Mouse (Mus musculus): ENCODE measurements around the gene Asic2. TPM values are rescaled to one million over a fixed set of nuclear protein-coding genes. Genes with fewer than 3 reads are reported as not detected.

Gene Asic2
- polyA plus RNA-seq, 1 experiment from 2014 or later, result 0.65 TPM

DNA sequence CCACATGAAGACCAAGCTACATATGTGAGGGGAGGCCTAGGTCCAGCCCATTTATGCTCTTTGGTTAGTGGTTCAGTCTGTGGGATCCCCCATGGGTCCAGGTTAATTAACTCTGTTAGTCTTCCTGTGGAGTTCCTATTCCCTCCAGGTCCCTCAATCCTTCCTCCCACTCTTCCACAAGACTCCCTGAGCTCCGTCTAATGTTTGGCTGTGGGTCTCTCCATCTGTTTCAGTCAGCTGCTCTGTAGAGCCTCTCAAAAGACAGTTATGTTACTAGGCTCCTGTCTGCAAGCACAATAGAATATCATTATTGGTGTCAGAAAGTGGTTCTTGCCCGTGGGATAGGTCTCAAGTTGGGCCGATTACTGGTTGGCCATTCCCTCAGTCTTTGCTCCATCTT lies 1072.4 kb downstream of the Asic2 start:
- no peaks in the 10 kb centered on the region for H3K4me1 ChIP-seq (ENCODE audit: control insufficient read depth, insufficient read depth, low read length)

DNA sequence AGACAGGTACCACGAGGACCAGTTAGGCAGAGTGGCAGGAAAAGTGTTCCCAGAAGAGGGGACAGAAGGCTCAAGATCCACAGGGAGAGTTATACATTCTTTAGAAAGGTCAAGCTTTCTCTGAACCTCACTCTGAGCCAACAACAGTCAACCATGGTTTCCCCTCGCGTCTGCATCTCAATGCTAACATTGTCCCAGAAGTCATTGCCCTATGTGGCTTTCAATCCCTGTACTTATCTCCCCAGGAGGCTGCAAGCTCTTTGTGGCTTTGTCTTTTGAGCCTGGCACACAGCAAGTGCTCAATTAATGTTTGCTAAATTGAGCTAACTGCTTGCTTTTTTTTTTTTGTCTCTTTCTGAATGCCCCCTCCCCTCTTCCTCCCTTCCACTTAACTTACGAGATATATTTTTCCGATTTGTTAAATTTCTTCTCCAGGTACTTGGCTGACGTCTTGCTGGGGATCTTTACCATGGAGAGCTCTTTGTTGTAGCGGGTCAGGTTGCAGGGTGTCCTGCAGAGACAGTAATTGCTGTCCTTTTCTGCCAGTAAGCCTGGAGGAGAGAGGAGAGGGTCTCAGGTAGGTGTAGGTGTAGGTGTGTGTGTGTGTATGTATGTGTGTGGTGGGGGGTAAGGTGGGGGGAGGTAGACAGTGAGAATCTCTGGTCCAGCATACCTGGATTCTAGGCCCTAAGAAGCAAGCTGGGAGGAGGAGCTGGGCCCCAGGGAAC lies 1078.8 kb downstream of the Asic2 start:
- no peak for ATAC-seq (ENCODE audit: low read depth)
- H3K4me2 ChIP-seq (ENCODE audit: low read depth, low read length), result no peak overlapping the region
- H3K36me3 ChIP-seq (ENCODE audit: control insufficient read depth, insufficient read depth, low read length), result no peaks in the 10 kb centered on the region
- no peak overlapping the region for H3K9ac ChIP-seq (ENCODE audit: low read depth, low read length)
- peaks cover 3% of the 10 kb centered on the region for H3K27me3 ChIP-seq (replicated peaks; ENCODE audit: control insufficient read depth, insufficient read depth, low read length)
- H3K27ac ChIP-seq (replicated peaks; ENCODE audit: low read depth, low read length), result no peak overlapping the region
- no peaks in the 10 kb centered on the region for H3K4me1 ChIP-seq (ENCODE audit: control insufficient read depth, insufficient read depth, low read length)
- no peak overlapping the region for H3K4me3 ChIP-seq (ENCODE audit: low read depth, low read length)
- DNase-seq (ENCODE audit: low spot score), result no peak
- H3K9me3 ChIP-seq (ENCODE audit: control insufficient read depth, low read length), result no peaks in the 10 kb centered on the region
- WGBS, result 10% methylated on average over 7 of the region's 7 CpGs

More for the DNA sequence above, 1072.4 kb downstream of the Asic2 start:
- no peaks in the 10 kb centered on the region for H3K9me3 ChIP-seq (ENCODE audit: control insufficient read depth, low read length)
- no peak overlapping the region for H3K4me2 ChIP-seq (ENCODE audit: low read depth, low read length)
- H3K27ac ChIP-seq (replicated peaks; ENCODE audit: low read depth, low read length), result no peak overlapping the region
- H3K27me3 ChIP-seq (replicated peaks; ENCODE audit: control insufficient read depth, insufficient read depth, low read length), result peaks cover 2% of the 10 kb centered on the region
- no peak for DNase-seq (ENCODE audit: low spot score)
- H3K4me3 ChIP-seq (ENCODE audit: low read depth, low read length), result no peak overlapping the region
- H3K36me3 ChIP-seq (ENCODE audit: control insufficient read depth, insufficient read depth, low read length), result no peaks in the 10 kb centered on the region
- 87% methylated on average over 3 of the region's 3 CpGs for WGBS
- H3K9ac ChIP-seq (ENCODE audit: low read depth, low read length), result no peak overlapping the region
- ATAC-seq (ENCODE audit: low read depth), result no peak

DNA sequence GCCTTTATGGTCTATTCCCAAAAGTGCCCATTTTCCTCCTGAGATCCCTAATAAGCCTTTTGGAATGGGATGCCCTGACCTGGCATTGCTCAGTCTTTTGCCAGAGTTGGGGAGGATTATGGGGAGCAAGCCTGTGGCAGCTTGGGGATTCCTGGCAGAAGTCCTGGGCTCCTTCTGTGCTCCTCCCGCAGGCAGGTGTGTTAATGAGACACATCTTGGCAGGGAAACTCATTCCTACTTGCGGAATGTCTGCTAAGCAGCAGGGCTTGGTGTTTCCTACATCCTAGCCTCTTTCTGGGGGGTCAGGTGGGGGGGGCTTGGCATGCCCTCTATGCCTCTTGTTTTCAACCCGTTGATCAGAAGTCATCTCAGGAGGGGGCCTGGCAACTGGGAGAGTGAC lies 1081.2 kb downstream of the Asic2 start:
- H3K36me3 ChIP-seq (ENCODE audit: control insufficient read depth, insufficient read depth, low read length), result no peaks in the 10 kb centered on the region
- H3K27me3 ChIP-seq (replicated peaks; ENCODE audit: control insufficient read depth, insufficient read depth, low read length), result peaks cover 3% of the 10 kb centered on the region
- no peak overlapping the region for H3K9ac ChIP-seq (ENCODE audit: low read depth, low read length)
- H3K4me2 ChIP-seq (ENCODE audit: low read depth, low read length), result no peak overlapping the region
- H3K27ac ChIP-seq (replicated peaks; ENCODE audit: low read depth, low read length), result no peak overlapping the region
- 59% methylated on average over 3 of the region's 3 CpGs for WGBS
- DNase-seq (ENCODE audit: low spot score) (no peak), ATAC-seq (ENCODE audit: low read depth) (no peak)
- no peaks in the 10 kb centered on the region for H3K4me1 ChIP-seq (ENCODE audit: control insufficient read depth, insufficient read depth, low read length)
- H3K9me3 ChIP-seq (ENCODE audit: control insufficient read depth, low read length), result no peaks in the 10 kb centered on the region
- H3K4me3 ChIP-seq (ENCODE audit: low read depth, low read length), result no peak overlapping the region

DNA sequence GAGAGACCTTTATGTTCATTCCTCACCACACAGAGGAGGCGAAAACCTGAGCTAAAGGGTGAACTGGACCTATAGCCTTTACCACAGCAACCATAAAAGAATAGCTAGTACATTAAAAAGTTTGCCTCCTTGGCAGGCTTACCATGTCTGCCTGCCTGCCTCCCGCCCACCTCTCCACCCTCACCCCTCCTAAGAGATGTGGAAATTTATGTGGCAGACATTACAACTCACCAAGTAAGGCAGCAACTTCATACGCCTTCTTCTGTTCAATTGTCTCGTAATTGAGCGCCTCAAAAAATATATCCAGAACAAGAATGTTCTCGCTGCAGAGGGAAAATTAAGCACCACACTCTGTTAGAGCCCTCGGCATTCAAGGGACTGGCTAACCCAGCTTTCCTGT lies 1081.9 kb downstream of the Asic2 start:
- H3K4me3 ChIP-seq (ENCODE audit: low read depth, low read length), result no peak overlapping the region
- no peak overlapping the region for H3K4me2 ChIP-seq (ENCODE audit: low read depth, low read length)
- 74% methylated on average over 7 of the region's 7 CpGs for WGBS
- H3K27ac ChIP-seq (replicated peaks; ENCODE audit: low read depth, low read length), result no peak overlapping the region
- no peaks in the 10 kb centered on the region for H3K4me1 ChIP-seq (ENCODE audit: control insufficient read depth, insufficient read depth, low read length)
- H3K9ac ChIP-seq (ENCODE audit: low read depth, low read length), result no peak overlapping the region
- no peak for DNase-seq (ENCODE audit: low spot score)
- no peaks in the 10 kb centered on the region for H3K9me3 ChIP-seq (ENCODE audit: control insufficient read depth, low read length)
- H3K27me3 ChIP-seq (replicated peaks; ENCODE audit: control insufficient read depth, insufficient read depth, low read length), result peaks cover 3% of the 10 kb centered on the region
- H3K36me3 ChIP-seq (ENCODE audit: control insufficient read depth, insufficient read depth, low read length), result no peaks in the 10 kb centered on the region
- ATAC-seq (ENCODE audit: low read depth), result no peak

DNA sequence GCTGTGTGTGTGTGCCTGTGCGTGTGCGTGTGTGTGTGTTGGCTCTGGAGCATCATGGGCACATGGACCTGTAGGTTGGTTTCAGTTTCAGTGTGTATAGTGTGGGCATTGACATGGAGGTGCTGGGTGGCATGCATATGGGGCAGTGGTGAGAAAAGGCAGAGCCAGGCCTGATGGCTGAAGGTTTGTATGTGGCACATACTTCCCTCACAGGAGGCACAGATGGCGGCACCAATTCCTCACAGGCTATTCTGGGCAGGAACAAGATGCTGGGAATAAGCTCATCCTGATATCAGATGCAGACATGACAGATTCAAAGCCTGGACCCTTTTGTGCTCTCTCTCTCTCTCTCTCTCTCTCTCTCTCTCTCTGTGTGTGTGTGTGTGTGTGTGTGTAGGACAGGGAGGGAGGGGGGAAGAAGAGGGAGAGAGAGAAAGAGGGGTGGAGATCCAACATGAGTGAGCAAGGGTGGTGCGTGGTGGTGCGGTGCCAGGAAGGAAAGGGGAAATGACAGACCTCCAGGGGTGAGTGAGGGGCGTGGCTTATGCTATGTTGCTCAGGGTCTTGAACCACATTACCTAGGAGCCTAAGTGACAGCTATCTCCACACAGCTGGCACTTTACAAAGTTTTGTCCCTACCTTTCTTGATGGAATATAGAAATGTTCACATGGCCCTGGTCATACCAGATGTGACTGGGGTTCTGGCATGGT lies 1083.6 kb downstream of the Asic2 start:
- ATAC-seq (ENCODE audit: low read depth) (no peak), DNase-seq (ENCODE audit: low spot score) (no peak)
- 63% methylated on average over 5 of the region's 6 CpGs for WGBS
- Histone ChIP-seq H3K4me3 (ENCODE audit: low read depth, low read length) (no peak overlapping the region), H3K9me3 (ENCODE audit: control insufficient read depth, low read length) (no peaks in the 10 kb centered on the region), H3K4me1 (ENCODE audit: control insufficient read depth, insufficient read depth, low read length) (no peaks in the 10 kb centered on the region), H3K9ac (ENCODE audit: low read depth, low read length) (no peak overlapping the region), H3K4me2 (ENCODE audit: low read depth, low read length) (no peak overlapping the region), H3K27ac (replicated peaks; ENCODE audit: low read depth, low read length) (no peak overlapping the region), H3K36me3 (ENCODE audit: control insufficient read depth, insufficient read depth, low read length) (no peaks in the 10 kb centered on the region), H3K27me3 (replicated peaks; ENCODE audit: control insufficient read depth, insufficient read depth, low read length) (no peaks in the 10 kb centered on the region; the same call in 1 of the 2 replicates)

DNA sequence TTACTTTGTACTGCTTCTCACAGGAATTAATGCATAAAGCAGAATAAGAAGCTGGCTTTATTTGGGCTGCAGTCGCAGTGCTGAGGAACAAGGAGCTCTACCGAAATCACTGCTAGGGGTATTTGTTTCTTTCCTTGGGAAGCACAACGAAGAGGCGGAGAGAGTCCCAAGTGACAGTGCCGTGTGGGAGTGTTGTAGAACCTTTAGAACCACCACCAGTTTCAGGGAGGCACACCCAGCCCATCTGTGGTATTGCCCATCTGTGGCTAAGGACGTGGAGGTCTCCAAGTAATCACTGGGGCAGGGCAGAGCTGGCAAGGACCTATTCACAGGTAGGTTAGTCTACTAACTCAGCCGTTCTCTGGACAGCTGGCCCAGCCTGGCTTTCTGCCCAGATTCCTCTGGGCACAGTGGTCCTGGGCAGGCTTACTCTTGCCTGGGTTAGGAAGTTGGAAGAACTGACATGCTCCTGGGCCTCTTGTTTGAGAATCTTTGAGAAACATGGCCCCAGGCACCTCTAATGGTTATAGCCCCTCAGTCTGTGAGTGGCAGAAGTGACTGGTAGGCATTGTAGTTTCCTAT lies 1085.9 kb downstream of the Asic2 start:
- Histone ChIP-seq H3K4me2 (ENCODE audit: low read depth, low read length) (no peak overlapping the region), H3K36me3 (ENCODE audit: control insufficient read depth, insufficient read depth, low read length) (no peaks in the 10 kb centered on the region), H3K4me3 (ENCODE audit: low read depth, low read length) (no peak overlapping the region), H3K9ac (ENCODE audit: low read depth, low read length) (no peak overlapping the region), H3K4me1 (ENCODE audit: control insufficient read depth, insufficient read depth, low read length) (peaks cover 3% of the 10 kb centered on the region; the same call in 1 of the 2 replicates), H3K9me3 (ENCODE audit: control insufficient read depth, low read length) (no peaks in the 10 kb centered on the region), H3K27ac (replicated peaks; ENCODE audit: low read depth, low read length) (no peak overlapping the region), H3K27me3 (replicated peaks; ENCODE audit: control insufficient read depth, insufficient read depth, low read length) (no peaks in the 10 kb centered on the region)
- DNase-seq (ENCODE audit: low spot score), result no peak
- WGBS, result 89% methylated on average over 7 of the region's 7 CpGs
- no peak for ATAC-seq (ENCODE audit: low read depth)

DNA sequence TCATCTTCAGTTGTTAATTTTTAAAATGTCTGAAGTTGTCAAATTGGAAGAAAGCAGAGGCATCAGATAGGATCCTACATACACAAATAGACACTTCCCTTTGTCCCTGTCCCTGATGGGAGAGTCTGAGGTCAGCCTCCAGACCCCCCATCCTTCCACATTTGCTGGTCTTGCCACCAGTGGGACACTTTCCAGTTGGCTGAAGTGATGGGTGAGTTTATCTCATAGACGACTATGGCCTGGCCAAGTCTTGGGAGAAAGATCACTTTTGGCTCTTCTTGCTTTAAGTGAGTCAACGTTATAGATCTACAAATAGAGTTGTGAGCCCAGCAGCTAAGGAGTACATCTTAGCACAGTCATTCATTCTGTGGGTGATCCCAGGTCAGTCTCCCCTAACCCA lies 1090.2 kb downstream of the Asic2 start:
- Histone ChIP-seq H3K36me3 (ENCODE audit: control insufficient read depth, insufficient read depth, low read length) (no peaks in the 10 kb centered on the region), H3K27me3 (replicated peaks; ENCODE audit: control insufficient read depth, insufficient read depth, low read length) (no peaks in the 10 kb centered on the region), H3K4me2 (ENCODE audit: low read depth, low read length) (no peak overlapping the region), H3K4me3 (ENCODE audit: low read depth, low read length) (no peak overlapping the region), H3K9ac (ENCODE audit: low read depth, low read length) (no peak overlapping the region), H3K9me3 (ENCODE audit: control insufficient read depth, low read length) (no peaks in the 10 kb centered on the region), H3K4me1 (ENCODE audit: control insufficient read depth, insufficient read depth, low read length) (peaks cover 8% of the 10 kb centered on the region; the same call in 1 of the 2 replicates), H3K27ac (replicated peaks; ENCODE audit: low read depth, low read length) (no peak overlapping the region)
- DNase-seq (ENCODE audit: low spot score) (no peak), ATAC-seq (ENCODE audit: low read depth) (no peak)
- 80% methylated on average over 2 of the region's 2 CpGs for WGBS

DNA sequence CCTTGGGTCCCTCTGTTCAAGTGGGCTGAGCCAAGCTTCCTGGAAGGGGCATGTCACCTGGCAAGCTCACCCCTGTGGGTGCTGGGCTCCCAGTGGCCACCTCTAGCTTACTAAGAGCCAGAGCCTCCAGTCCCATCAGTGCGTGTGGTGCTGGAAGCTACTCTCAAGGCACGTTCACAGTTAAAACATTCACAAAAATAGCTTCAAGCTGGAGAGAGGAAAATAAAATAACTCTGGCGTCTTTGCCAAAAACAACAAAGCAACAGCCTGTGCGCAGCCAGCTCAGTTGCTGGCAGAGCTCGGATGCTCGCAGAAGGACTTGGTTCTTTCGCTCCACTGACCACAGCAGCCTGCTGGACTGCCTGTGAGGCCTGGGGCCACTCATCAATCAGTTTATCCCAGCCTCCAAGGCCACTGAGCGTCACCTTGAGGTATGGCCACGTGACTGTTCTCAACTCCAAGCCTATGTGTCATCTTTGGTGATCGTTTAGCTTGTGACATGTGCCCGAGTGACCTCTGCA lies 1091.1 kb downstream of the Asic2 start:
- H3K27ac ChIP-seq (replicated peaks; ENCODE audit: low read depth, low read length), result peak overlapping the region; percentile 53
- no peak overlapping the region for H3K4me3 ChIP-seq (ENCODE audit: low read depth, low read length)
- H3K9ac ChIP-seq (ENCODE audit: low read depth, low read length), result no peak overlapping the region
- H3K4me1 ChIP-seq (ENCODE audit: control insufficient read depth, insufficient read depth, low read length), result peaks cover 8% of the 10 kb centered on the region; the same call in 1 of the 2 replicates
- H3K9me3 ChIP-seq (ENCODE audit: control insufficient read depth, low read length), result no peaks in the 10 kb centered on the region
- H3K36me3 ChIP-seq (ENCODE audit: control insufficient read depth, insufficient read depth, low read length), result no peaks in the 10 kb centered on the region
- peak overlapping the region; percentile 11; the same call in 1 of the 2 replicates for H3K4me2 ChIP-seq (ENCODE audit: low read depth, low read length)
- ATAC-seq (ENCODE audit: low read depth), result peak; percentile 37; the same call in 1 of the 2 replicates
- 35% methylated on average over 11 of the region's 11 CpGs for WGBS
- H3K27me3 ChIP-seq (replicated peaks; ENCODE audit: control insufficient read depth, insufficient read depth, low read length), result no peaks in the 10 kb centered on the region
- DNase-seq (ENCODE audit: low spot score), result peak; percentile 87

Measured in embryonic facial prominence, embryonic 14.5 days (tissue).